Mouse (Mus musculus) forebrain, embryonic 11.5 days (tissue): ENCODE data around the gene Prdx1. TPM values are rescaled to one million over a fixed set of nuclear protein-coding genes. Genes with fewer than 3 reads are reported as not detected.

Experiments used
- ATAC-seq: fragments of 200-750 bp; cut with Nextera tagmentation; replicated peaks from 2 replicates; pipeline ENCODE4 v1.8.0; 2017; ENCODE audit warnings: moderate TSS enrichment; ENCODE audit not compliant: low FRiP score
- DNase-seq: peaks from one replicate; pipeline ENCODE4 v3.0.0-alpha.2; 2017; ENCODE audit warnings: low spot score
- H3K27ac ChIP-seq: fragments of 300-500 bp; sonication (generic); 2 replicates; pipeline ENCODE4 v1.5.1; 2014; ENCODE audit warnings: low read depth, low read length
- H3K27me3 ChIP-seq: fragments of 300-500 bp; sonication (generic); 2 replicates; pipeline ENCODE4 v1.6.1; 2014; ENCODE audit warnings: mild to moderate bottlenecking, low read length, mixed read lengths; ENCODE audit not compliant: control insufficient read depth, insufficient read depth
- H3K36me3 ChIP-seq: fragments of 300-500 bp; sonication (generic); 2 replicates; pipeline ENCODE4 v1.6.1; 2014; ENCODE audit warnings: mild to moderate bottlenecking, low read length, moderate library complexity, mixed read lengths; ENCODE audit not compliant: control insufficient read depth, insufficient read depth
- H3K4me1 ChIP-seq: fragments of 300-500 bp; sonication (generic); replicated peaks from 2 replicates; pipeline ENCODE4 v1.6.1; 2014; ENCODE audit warnings: low read length, mixed read lengths; ENCODE audit not compliant: control insufficient read depth, insufficient read depth
- H3K4me2 ChIP-seq: fragments of 300-500 bp; sonication (generic); 2 replicates; pipeline ENCODE4 v1.6.1; 2014; ENCODE audit warnings: low read depth, mild to moderate bottlenecking, low read length, moderate library complexity, mixed read lengths; ENCODE audit not compliant: severe bottlenecking
- H3K4me3 ChIP-seq: fragments of 300-500 bp; sonication (generic); 2 replicates; pipeline ENCODE4 v1.5.1; 2014; ENCODE audit warnings: low read depth, low read length
- H3K9ac ChIP-seq: fragments of 300-500 bp; sonication (generic); 2 replicates; pipeline ENCODE4 v1.6.1; 2014; ENCODE audit warnings: low read length
- H3K9me3 ChIP-seq: fragments of 300-500 bp; sonication (generic); 2 replicates; pipeline ENCODE4 v1.6.1; 2016; ENCODE audit warnings: low read length, mixed read lengths; ENCODE audit not compliant: control insufficient read depth
- WGBS: fragments of 180-500 bp; shearing (Covaris S2); extraction: QIAGEN DNeasy Blood & Tissue Kit; methylation state at CpG from one replicate; pipeline ENCODE4 v1.1.7; 2014; 5-methylcytosine and 5-hydroxymethylcytosine counted together
- polyA plus RNA-seq: library from polyadenylated mRNA; unstranded; fragments of >200 nt; fragmentation: Nextera tagmentation; extraction: Ambion mirVana; gene quantifications from 2 replicates; pipeline ENCODE4 v1.2.1, GENCODE M21; 2014

Prdx1 gene
- polyA plus RNA-seq, 1 experiment from 2014 or later, result 1,079 TPM

DNA sequence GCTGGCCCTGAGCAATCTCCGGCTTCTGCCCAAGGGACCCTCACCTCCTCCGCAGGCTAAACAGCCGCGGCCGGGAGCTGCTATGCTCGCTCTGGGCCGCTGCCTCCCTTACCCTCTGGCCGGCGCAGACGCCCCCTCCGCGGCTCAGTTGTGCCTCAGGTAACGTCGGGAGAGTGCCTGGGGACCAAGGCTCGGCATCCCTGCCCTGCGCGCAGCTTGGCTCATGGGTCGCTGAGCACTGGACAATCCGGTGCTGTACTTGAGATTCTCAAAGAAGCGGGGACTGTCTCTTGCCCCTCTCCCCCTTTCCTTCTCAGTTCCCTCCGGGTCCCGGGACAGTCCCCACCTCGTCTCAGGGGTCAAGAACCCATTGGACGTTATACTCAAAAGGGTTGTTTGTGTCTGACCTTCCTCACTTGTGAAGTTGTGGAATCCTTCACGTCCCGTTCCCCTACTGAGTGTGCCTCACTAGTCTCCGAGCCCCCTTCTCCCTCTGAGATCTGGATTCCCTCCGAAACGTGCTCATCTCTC, 35.8 kb downstream of the Prdx1 start:
- peak overlapping the region; percentile 93 for H3K4me2 ChIP-seq
- ATAC-seq, result no peak; the same call in 1 of the 2 replicates
- H3K9ac ChIP-seq, result peak overlapping the region; percentile 80
- WGBS, result 0% methylated on average over 29 of the region's 29 CpGs
- H3K4me3 ChIP-seq, result peak overlapping the region; percentile 75
- H3K4me1 ChIP-seq, result peaks cover 5% of the 10 kb centered on the region; the same call in 1 of the 2 replicates
- H3K36me3 ChIP-seq, result no peaks in the 10 kb centered on the region
- H3K27me3 ChIP-seq, result no peaks in the 10 kb centered on the region
- H3K9me3 ChIP-seq, result no peaks in the 10 kb centered on the region
- DNase-seq, result no peak
- peak overlapping the region; percentile 73 for H3K27ac ChIP-seq

DNA sequence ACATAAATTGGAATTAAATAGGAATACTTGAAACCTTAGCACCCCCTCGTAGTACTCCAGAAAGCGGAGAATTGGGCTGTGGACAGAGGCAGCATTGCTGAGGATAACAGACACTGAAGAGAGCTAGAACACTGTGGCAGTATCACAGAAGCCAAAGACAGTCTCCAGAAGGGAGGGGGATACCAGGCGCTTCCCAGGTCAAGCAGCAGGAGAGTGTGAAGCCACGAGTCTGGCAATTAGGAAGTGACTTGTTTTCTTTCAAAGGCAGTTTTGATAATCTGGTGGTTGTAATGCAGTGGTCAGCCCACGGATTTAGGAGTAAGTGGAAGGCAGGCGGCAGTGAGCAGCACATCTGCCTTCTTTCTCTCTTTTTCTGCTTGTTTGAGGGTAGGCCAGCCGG, 36.9 kb downstream of the Prdx1 start:
- WGBS, result 37% methylated on average over 7 of the region's 7 CpGs
- ATAC-seq (no peak), DNase-seq (no peak)
- Histone ChIP-seq H3K27ac (no peak overlapping the region), H3K4me3 (0 out of 2 replicates have a peak overlapping the region, but pooled peaks have one; percentile 75), H3K36me3 (no peaks in the 10 kb centered on the region), H3K9ac (no peak overlapping the region), H3K4me1 (peaks cover 5% of the 10 kb centered on the region; the same call in 1 of the 2 replicates), H3K27me3 (no peaks in the 10 kb centered on the region), H3K9me3 (no peaks in the 10 kb centered on the region), H3K4me2 (peak overlapping the region; percentile 93)

DNA sequence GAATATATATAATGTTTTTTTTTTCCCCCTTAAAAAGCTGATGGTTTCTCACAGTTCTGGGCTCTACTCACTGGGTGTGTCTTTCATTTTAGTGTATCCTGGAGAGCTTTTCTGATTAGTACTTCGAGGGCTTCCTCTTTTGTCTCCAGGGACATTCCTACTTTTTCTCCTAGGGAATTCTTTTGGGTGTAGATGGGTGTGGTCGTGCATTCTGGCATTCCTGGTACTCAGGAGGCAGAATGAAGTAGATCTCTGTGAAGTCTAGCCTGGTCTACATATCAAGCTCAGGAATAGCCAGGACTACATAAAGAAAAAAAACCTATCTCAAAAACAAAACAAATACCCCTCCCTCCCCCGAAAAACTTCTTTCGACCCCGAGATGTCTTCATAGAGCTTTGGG, 40.1 kb downstream of the Prdx1 start:
- no peak overlapping the region for H3K4me2 ChIP-seq
- WGBS, result 84% methylated on average over 5 of the region's 5 CpGs
- H3K27me3 ChIP-seq, result no peaks in the 10 kb centered on the region
- DNase-seq (no peak), ATAC-seq (no peak)
- no peak overlapping the region for H3K4me3 ChIP-seq
- peaks cover 5% of the 10 kb centered on the region; the same call in 1 of the 2 replicates for H3K4me1 ChIP-seq
- no peaks in the 10 kb centered on the region for H3K36me3 ChIP-seq
- no peak overlapping the region for H3K9ac ChIP-seq
- no peaks in the 10 kb centered on the region for H3K9me3 ChIP-seq
- no peak overlapping the region for H3K27ac ChIP-seq

GRCm38 (mm10) chr4:116727401-116727800, 42.1 kb downstream of the Prdx1 start:
- no peaks in the 10 kb centered on the region for H3K27me3 ChIP-seq
- WGBS, result 85% methylated on average over 3 of the region's 3 CpGs

DNA sequence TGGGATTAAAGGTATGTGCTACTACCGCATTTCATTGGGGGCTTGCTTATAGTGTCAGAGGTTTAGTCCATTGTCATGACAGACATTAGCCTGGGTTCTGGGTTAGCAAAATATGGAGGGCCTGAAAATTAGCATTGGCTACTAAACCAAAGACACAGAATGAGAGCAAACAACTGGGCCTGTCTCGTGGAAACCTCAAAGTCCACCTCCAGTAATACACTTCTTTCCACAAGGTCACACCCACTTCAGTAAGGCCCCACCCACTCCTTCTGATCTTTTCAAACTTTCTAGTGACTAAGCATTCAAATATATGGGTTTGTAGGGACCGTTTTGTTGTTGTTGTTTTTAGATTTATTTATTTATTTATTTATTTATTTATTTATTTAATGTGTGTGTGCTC, 44.2 kb downstream of the Prdx1 start:
- H3K27me3 ChIP-seq, result no peaks in the 10 kb centered on the region
- no peaks in the 10 kb centered on the region for H3K36me3 ChIP-seq
- 93% methylated on average over 3 of the region's 3 CpGs for WGBS
- H3K27ac ChIP-seq, result no peak overlapping the region
- no peak overlapping the region for H3K4me2 ChIP-seq
- H3K4me3 ChIP-seq, result no peak overlapping the region
- no peak overlapping the region for H3K9ac ChIP-seq
- no peak for ATAC-seq
- no peak for DNase-seq
- no peaks in the 10 kb centered on the region for H3K4me1 ChIP-seq
- no peaks in the 10 kb centered on the region for H3K9me3 ChIP-seq

More at GRCm38 (mm10) chr4:116727401-116727800, 42.1 kb downstream of the Prdx1 start:
- H3K4me1 ChIP-seq, result peaks cover 2% of the 10 kb centered on the region; the same call in 1 of the 2 replicates
- no peaks in the 10 kb centered on the region for H3K36me3 ChIP-seq
- no peak overlapping the region for H3K4me3 ChIP-seq
- DNase-seq (no peak), ATAC-seq (no peak)
- no peak overlapping the region for H3K9ac ChIP-seq
- no peaks in the 10 kb centered on the region for H3K9me3 ChIP-seq
- H3K4me2 ChIP-seq, result no peak overlapping the region
- no peak overlapping the region for H3K27ac ChIP-seq

- H3K4me3 ChIP-seq, result no peak overlapping the region
- 89% methylated on average over 9 of the region's 9 CpGs for WGBS
Observed at GRCm38 (mm10) chr4:116731077-116731476, 45.7 kb downstream of the Prdx1 start.

DNA sequence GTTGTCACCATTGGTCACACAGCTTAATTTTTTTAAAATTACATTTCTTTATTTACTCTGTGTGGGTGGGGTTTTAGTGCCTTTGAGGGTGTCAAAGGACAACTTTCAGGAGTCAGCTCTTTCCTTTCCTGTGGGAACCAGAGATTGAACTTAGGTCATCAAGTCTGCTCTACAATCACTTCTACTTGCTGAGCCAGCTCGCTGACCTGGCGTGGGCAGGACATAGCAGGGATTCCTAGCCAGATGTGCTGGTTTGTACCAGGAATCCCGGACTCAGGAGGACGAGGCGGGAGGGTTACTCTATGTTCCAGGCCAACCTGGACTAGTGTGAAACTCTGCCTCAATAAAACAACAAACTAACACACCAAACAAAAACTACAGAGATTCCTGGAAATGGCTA, 47.0 kb downstream of the Prdx1 start:
- Histone ChIP-seq H3K4me3 (no peak overlapping the region), H3K4me2 (no peak overlapping the region), H3K36me3 (no peaks in the 10 kb centered on the region), H3K27me3 (no peaks in the 10 kb centered on the region), H3K27ac (no peak overlapping the region), H3K4me1 (no peaks in the 10 kb centered on the region), H3K9ac (no peak overlapping the region), H3K9me3 (no peaks in the 10 kb centered on the region)
- WGBS, result 84% methylated on average over 5 of the region's 5 CpGs
- DNase-seq (no peak), ATAC-seq (no peak)

More at GRCm38 (mm10) chr4:116731077-116731476, 45.7 kb downstream of the Prdx1 start:
- ATAC-seq, result no peak
- no peaks in the 10 kb centered on the region for H3K27me3 ChIP-seq
- H3K4me2 ChIP-seq, result no peak overlapping the region
- no peak overlapping the region for H3K27ac ChIP-seq
- no peak overlapping the region for H3K9ac ChIP-seq
- no peaks in the 10 kb centered on the region for H3K4me1 ChIP-seq
- no peaks in the 10 kb centered on the region for H3K36me3 ChIP-seq
- no peak for DNase-seq
- H3K9me3 ChIP-seq, result no peaks in the 10 kb centered on the region

- H3K27ac ChIP-seq, result no peak overlapping the region
- no peaks in the 10 kb centered on the region for H3K9me3 ChIP-seq
- no peak overlapping the region for H3K9ac ChIP-seq
- no peaks in the 10 kb centered on the region for H3K36me3 ChIP-seq
- no peaks in the 10 kb centered on the region for H3K27me3 ChIP-seq
- 88% methylated on average over 2 of the region's 2 CpGs for WGBS
- no peak for ATAC-seq
- no peak overlapping the region for H3K4me3 ChIP-seq
- no peak overlapping the region for H3K4me2 ChIP-seq
- no peaks in the 10 kb centered on the region for H3K4me1 ChIP-seq
- no peak for DNase-seq
Observed at GRCm38 (mm10) chr4:116734996-116735395, 49.7 kb downstream of the Prdx1 start.
